Mouse (Mus musculus): ENCODE measurements around the gene Clec14a. TPM values are rescaled to one million over a fixed set of nuclear protein-coding genes. Genes with fewer than 3 reads are reported as not detected.
"Not testable (repeated sequence)": the region's sequence is repeated elsewhere in the genome, so short reads cannot be mapped to it uniquely, and the experiment has no call there.

Clec14a gene
- 9.5 and 9.8 TPM in 2 replicates for polyA plus RNA-seq (2012; rRNA removed)

GRCm38 (mm10) chr12:58268563-58269501, at the start of gene Clec14a:
Gene Clec14a, minus strand, starts transcription at chr12:58269290.
- WGBS, result 8% methylated on average over 32 of the region's 32 CpGs
- H3K27ac ChIP-seq (ENCODE audit: insufficient read depth, low read depth, low read length), result peak within 1 kb of the TSS; percentile 72

GRCm38 (mm10) chr12:58307835-58308234, 38.7 kb upstream of the Clec14a start:
- no peaks in the 10 kb centered on the region for H3K4me1 ChIP-seq (ENCODE audit: control insufficient read depth, insufficient read depth, low read length)
- H3K27me3 ChIP-seq (replicated peaks; ENCODE audit: control insufficient read depth, insufficient read depth, low read length), result no peaks in the 10 kb centered on the region
- WGBS, result 73% methylated on average over 2 of the region's 2 CpGs
- H3K36me3 ChIP-seq (ENCODE audit: control insufficient read depth, insufficient read depth, low read length), result no peaks in the 10 kb centered on the region
- TF ChIP-seq POLR2A (IDR thresholded peaks at IDR 0.05; ENCODE audit: low read depth, low read length), result no peak
- no peak for TF ChIP-seq CTCF (conservative IDR thresholded peaks at IDR 0.05; ENCODE audit: insufficient read depth, insufficient read length, low read depth, low read length)
- no peak overlapping the region for H3K4me3 ChIP-seq (ENCODE audit: insufficient read depth, low read depth, low read length)
- DNase-seq, result no peak
- no peak overlapping the region for H3K27ac ChIP-seq (ENCODE audit: insufficient read depth, low read depth, low read length)

More at GRCm38 (mm10) chr12:58268563-58269501, at the start of gene Clec14a:
- Histone ChIP-seq H3K36me3 (ENCODE audit: control insufficient read depth, insufficient read depth, low read length) (no peaks in the 10 kb centered on the region), H3K4me3 (ENCODE audit: insufficient read depth, low read depth, low read length) (peak within 1 kb of the TSS; percentile 57), H3K4me1 (ENCODE audit: control insufficient read depth, insufficient read depth, low read length) (no peaks in the 10 kb centered on the region), H3K27me3 (replicated peaks; ENCODE audit: control insufficient read depth, insufficient read depth, low read length) (no peaks in the 10 kb centered on the region)
- TF ChIP-seq CTCF (conservative IDR thresholded peaks at IDR 0.05; ENCODE audit: insufficient read depth, insufficient read length, low read depth, low read length) (no peak), POLR2A (IDR thresholded peaks at IDR 0.05; ENCODE audit: low read depth, low read length) (no peak)
- DNase-seq, result peak; percentile 89

- not testable (repeated sequence) for H3K4me3 ChIP-seq (ENCODE audit: insufficient read depth, low read depth, low read length); H3K27ac ChIP-seq (ENCODE audit: insufficient read depth, low read depth, low read length); H3K4me1 ChIP-seq (ENCODE audit: control insufficient read depth, insufficient read depth, low read length); H3K36me3 ChIP-seq (ENCODE audit: control insufficient read depth, insufficient read depth, low read length); H3K27me3 ChIP-seq (replicated peaks; ENCODE audit: control insufficient read depth, insufficient read depth, low read length)
- DNase-seq, result peak; percentile 66
- 57% methylated on average over 8 of the region's 8 CpGs for WGBS
Observed at GRCm38 (mm10) chr12:58306402-58306801, 37.3 kb upstream of the Clec14a start.

GRCm38 (mm10) chr12:58305567-58305966, 36.5 kb upstream of the Clec14a start:
- no peak overlapping the region for H3K4me3 ChIP-seq (ENCODE audit: insufficient read depth, low read depth, low read length)
- H3K27me3 ChIP-seq (replicated peaks; ENCODE audit: control insufficient read depth, insufficient read depth, low read length), result no peaks in the 10 kb centered on the region
- TF ChIP-seq POLR2A (IDR thresholded peaks at IDR 0.05; ENCODE audit: low read depth, low read length) (no peak), CTCF (conservative IDR thresholded peaks at IDR 0.05; ENCODE audit: insufficient read depth, insufficient read length, low read depth, low read length) (no peak)
- no peak overlapping the region for H3K27ac ChIP-seq (ENCODE audit: insufficient read depth, low read depth, low read length)
- 38% methylated on average over 2 of the region's 2 CpGs for WGBS
- peak; percentile 12 for DNase-seq
- no peaks in the 10 kb centered on the region for H3K4me1 ChIP-seq (ENCODE audit: control insufficient read depth, insufficient read depth, low read length)
- H3K36me3 ChIP-seq (ENCODE audit: control insufficient read depth, insufficient read depth, low read length), result no peaks in the 10 kb centered on the region

GRCm38 (mm10) chr12:58296980-58297379, 27.9 kb upstream of the Clec14a start:
- H3K27me3 ChIP-seq (replicated peaks; ENCODE audit: control insufficient read depth, insufficient read depth, low read length), result no peaks in the 10 kb centered on the region
- DNase-seq, result peak; percentile 24
- 55% methylated on average over 6 of the region's 6 CpGs for WGBS
- TF ChIP-seq POLR2A (IDR thresholded peaks at IDR 0.05; ENCODE audit: low read depth, low read length) (no peak), CTCF (conservative IDR thresholded peaks at IDR 0.05; ENCODE audit: insufficient read depth, insufficient read length, low read depth, low read length) (no peak)
- H3K36me3 ChIP-seq (ENCODE audit: control insufficient read depth, insufficient read depth, low read length), result no peaks in the 10 kb centered on the region
- no peaks in the 10 kb centered on the region for H3K4me1 ChIP-seq (ENCODE audit: control insufficient read depth, insufficient read depth, low read length)
- peak overlapping the region; percentile 55; the same call in 1 of the 2 replicates for H3K27ac ChIP-seq (ENCODE audit: insufficient read depth, low read depth, low read length)
- H3K4me3 ChIP-seq (ENCODE audit: insufficient read depth, low read depth, low read length), result no peak overlapping the region

GRCm38 (mm10) chr12:58285912-58286311, 16.8 kb upstream of the Clec14a start:
- Histone ChIP-seq H3K36me3 (ENCODE audit: control insufficient read depth, insufficient read depth, low read length) (no peaks in the 10 kb centered on the region), H3K4me3 (ENCODE audit: insufficient read depth, low read depth, low read length) (no peak overlapping the region), H3K4me1 (ENCODE audit: control insufficient read depth, insufficient read depth, low read length) (no peaks in the 10 kb centered on the region), H3K27ac (ENCODE audit: insufficient read depth, low read depth, low read length) (no peak overlapping the region), H3K27me3 (replicated peaks; ENCODE audit: control insufficient read depth, insufficient read depth, low read length) (no peaks in the 10 kb centered on the region)
- TF ChIP-seq POLR2A (IDR thresholded peaks at IDR 0.05; ENCODE audit: low read depth, low read length), result no peak
- DNase-seq, result no peak
- whole genome bisulfite sequencing, result 92% methylated on average over 3 of the region's 3 CpGs

- H3K4me1 ChIP-seq (ENCODE audit: control insufficient read depth, insufficient read depth, low read length), result no peaks in the 10 kb centered on the region
- DNase-seq, result no peak
- TF ChIP-seq POLR2A (IDR thresholded peaks at IDR 0.05; ENCODE audit: low read depth, low read length) (no peak), CTCF (conservative IDR thresholded peaks at IDR 0.05; ENCODE audit: insufficient read depth, insufficient read length, low read depth, low read length) (no peak)
- no peaks in the 10 kb centered on the region for H3K27me3 ChIP-seq (replicated peaks; ENCODE audit: control insufficient read depth, insufficient read depth, low read length)
- WGBS, result 79% methylated on average over 6 of the region's 6 CpGs
- no peak overlapping the region for H3K4me3 ChIP-seq (ENCODE audit: insufficient read depth, low read depth, low read length)
- H3K27ac ChIP-seq (ENCODE audit: insufficient read depth, low read depth, low read length), result no peak overlapping the region
- H3K36me3 ChIP-seq (ENCODE audit: control insufficient read depth, insufficient read depth, low read length), result no peaks in the 10 kb centered on the region
Observed at GRCm38 (mm10) chr12:58270520-58270919, 1.4 kb upstream of the Clec14a start.
